Mouse (Mus musculus) liver, adult 2 months (tissue): Measurements from ENCODE around the gene Slc17a4.

Source experiments
- CTCF ChIP-seq: fragments of 200-500 bp; IDR thresholded peaks from 2 replicates; pipeline ENCODE4 v1.5.1; 2011; ENCODE audit warnings: low read depth, low read length, control low read depth
- POLR2A ChIP-seq: fragments of 200-500 bp; IDR thresholded peaks from 2 replicates; pipeline ENCODE4 v1.6.1; 2011; ENCODE audit warnings: low read length, control low read depth; ENCODE audit not compliant: insufficient read depth; ENCODE audit errors: extremely low read depth

DNA sequence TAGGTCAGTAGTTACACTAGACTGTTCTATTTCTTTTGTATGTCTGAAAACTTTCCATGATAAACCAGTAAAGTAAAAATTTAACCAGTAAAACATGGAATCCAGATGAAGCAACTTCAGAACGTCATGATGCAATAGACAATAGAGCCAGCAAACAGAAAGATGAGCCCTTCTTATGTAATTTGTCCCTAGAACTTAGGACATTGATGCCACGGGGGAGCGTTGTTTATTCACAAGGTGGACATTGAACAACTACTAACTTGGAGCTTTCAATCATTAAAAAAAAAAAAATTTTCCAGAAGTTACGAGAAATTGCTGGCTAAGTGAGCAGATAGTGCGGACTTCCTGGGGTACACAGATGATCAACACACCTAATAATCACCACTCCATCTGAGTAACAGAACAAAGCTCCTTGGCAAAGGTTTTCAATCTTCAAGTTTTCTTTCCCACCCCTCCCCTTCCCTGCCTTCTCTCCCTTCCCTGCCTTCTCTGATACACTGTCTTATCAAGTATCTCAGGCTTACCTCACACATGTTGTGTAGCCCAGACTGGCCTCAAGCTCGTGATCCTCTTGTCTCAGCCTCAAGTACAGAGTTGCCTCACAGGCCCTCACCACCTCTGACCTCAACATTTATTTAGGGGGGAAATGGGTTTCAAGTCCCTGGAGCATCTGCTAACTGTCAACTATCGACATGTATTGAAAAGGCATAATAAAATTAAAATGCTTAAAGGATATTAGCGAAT is 45.8 kb downstream of the Slc17a4 start:
- TF ChIP-seq POLR2A, result no peak
- TF ChIP-seq CTCF, result no peak
